Mouse (Mus musculus) CD4-positive, CD25-positive, alpha-beta regulatory T cell (primary cell): Measurements from ENCODE around the gene Olfm1. TPM values are rescaled to one million over a fixed set of nuclear protein-coding genes. Genes with fewer than 3 reads are reported as not detected.

Source experiments
- polyA plus RNA-seq: library from polyadenylated mRNA; unstranded; fragments of 100-300 nt; shearing (Covaris generic); gene quantifications from one replicate; pipeline ENCODE4 v1.2.1, GENCODE M21; 2017

Gene Olfm1
- polyA plus RNA-seq = not detected

DNA sequence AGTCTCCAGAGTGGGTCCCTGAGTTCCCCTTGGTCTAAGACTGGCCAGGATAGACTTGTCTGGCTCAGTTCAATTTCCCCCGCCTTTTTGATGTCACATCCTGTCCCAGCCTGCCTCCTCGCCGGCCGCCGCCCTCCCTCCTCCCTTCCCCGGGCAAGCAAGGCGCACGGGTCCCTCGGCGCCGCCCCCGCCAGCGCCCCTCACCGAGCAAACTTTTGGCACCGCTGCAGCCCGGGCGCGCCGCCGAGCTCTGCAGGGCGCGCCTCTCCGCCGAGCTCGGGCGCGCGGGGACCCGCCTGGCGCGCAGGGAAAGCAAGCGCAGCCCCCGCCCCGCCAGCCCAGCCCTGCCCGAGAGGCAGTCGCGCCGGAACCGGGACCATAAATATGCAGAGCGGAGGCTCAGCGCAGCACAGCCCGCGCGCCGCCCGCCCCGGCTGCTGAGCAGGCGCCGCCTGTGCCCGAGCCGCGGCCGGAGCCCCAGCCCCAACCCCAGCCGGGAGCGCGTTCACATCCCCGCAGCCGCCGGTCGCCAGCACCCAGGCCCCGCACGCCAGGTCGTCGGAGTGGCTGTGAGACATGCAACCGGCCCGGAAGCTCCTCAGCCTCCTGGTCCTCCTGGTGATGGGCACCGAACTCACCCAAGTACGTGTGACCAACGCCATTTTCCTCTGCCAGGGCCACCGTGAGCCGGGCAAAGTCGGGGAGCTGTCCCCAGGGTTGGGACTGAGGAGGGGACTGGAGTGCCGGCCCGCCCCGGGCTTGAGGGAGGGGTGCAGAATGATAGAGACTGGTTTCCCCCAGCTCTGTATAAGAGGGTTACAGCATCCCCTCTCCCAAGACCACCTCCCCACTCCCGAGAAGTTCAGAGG, at the start of gene Olfm1:
TSS of gene Olfm1 (plus strand) at position 172 of the 869 bp plus-strand sequence.

Other genes starting within 250 kb of the Olfm1 start
- gene Fcnb, start 108.1 kb upstream of the Olfm1 start, polyA plus RNA-seq = not detected